Mouse (Mus musculus): ENCODE results near the gene Spns2.
"Not testable (repeated sequence)": the region's sequence is repeated elsewhere in the genome, so short reads cannot be mapped to it uniquely, and the experiment has no call there.

The Spns2 gene

DNA sequence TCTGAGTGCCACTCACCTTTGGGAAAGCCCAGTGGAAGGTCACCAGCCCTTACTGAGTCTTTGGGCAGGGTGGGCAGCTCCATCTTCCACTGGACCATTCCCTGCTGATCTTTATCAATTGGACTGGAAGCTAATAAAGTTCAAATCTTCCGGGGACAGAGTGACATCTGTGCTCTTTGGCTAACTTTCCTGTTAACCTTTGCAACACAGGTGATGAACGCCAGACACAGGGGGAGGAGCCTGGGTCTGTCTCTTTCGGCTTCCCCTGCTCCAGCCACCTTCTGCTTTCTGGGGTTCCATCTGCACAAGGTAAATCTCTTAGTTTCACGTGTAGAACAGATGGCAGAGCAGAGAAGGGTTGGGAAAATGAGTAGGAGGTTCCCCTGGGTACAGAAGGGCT is 51.3 kb downstream of the Spns2 start:
- DNase-seq (ENCODE audit: extremely low read depth, low read depth, low spot score): no peak

GRCm38 (mm10) chr11:72436756-72437650 is 52.7 kb downstream of the Spns2 start:
- DNase-seq (ENCODE audit: extremely low read depth, low read depth, low spot score): no peak

- DNase-seq (ENCODE audit: extremely low read depth, low read depth, low spot score): no peak
Measured at GRCm38 (mm10) chr11:72436271-72436670, 53.4 kb downstream of the Spns2 start.

DNA sequence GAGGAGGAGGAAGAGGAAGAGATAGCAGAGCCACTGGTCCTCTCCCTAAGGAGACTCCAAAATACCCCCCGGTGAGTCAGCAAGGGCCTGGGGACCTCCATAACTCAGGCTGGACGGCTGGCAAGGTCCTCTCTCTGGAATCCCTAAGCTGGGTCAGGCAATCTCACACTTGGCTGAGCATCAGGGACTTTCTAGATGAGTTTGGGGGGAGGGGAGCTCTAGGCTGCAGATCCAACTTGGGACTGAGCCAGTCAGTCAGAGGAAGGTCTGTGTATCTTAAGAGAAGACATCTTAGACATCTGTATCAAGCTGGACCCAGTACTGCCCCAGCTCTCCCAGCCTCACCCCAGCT is 54.0 kb downstream of the Spns2 start:
- no peak for DNase-seq (ENCODE audit: extremely low read depth, low read depth, low spot score)

- peak; percentile 87 for DNase-seq (ENCODE audit: extremely low read depth, low read depth, low spot score)
Measured at GRCm38 (mm10) chr11:72434963-72435693, 54.6 kb downstream of the Spns2 start, which contains the start of gene Ggt6. Gene Ggt6, plus strand, starts transcription at chr11:72435526.

DNA sequence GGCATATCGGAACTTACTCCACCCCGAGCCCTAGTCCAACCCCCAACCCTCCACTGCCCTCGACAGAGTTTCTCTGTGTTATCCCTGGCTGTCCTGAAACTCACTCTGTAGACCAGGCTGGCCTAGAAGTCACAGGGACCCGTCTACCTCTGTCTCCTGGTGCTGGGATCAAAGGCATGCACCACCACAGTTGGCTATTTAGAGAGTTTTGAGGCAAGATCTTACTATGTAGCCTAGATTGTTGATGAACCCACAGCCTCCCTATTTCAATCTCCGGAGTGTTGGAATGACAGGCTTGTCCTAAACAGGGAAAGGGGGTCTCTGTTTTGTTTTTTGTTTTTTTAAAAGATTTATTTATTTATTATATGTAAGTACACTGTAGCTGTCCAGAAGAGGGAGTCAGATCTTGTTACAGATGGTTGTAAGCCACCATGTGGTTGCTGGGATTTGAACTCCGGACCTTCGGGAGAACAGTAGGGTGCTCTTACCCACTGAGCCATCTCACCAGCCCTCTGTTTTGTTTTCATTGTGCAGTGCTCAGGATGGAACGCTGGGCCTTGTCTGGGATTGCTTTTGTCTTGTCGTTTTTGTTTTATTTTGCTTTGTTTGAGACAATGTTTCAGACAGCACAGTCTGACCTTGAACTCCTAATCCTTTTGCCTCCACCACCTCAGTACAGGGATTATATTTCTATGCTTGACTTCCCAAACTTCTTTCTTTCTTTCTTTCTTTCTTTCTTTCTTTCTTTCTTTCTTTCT is 59.2 kb downstream of the Spns2 start:
- DNase-seq (ENCODE audit: extremely low read depth, low read depth, low spot score): not testable (repeated sequence)

- DNase-seq (ENCODE audit: extremely low read depth, low read depth, low spot score): no peak
Measured at GRCm38 (mm10) chr11:72429288-72429690, 60.4 kb downstream of the Spns2 start.

DNA sequence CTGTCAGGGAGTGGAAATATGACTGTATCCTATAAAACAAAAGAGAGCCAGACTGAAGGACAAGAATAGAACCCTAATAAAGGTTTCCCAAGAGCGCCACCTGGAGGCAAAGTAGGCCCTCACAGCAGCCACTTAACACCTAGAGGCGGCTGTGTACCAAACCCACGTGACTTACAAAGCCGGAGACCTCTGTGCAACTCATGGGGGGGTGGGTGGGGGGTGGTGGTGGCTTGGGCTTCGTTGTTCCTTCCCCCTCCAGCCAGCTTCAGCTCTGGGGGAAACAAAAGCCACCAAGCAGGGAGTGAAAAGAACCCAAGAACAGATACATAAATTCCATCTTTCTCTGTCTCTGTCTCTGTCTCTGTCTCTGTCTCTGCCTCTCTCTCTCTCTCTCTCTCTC is 61.0 kb downstream of the Spns2 start:
- no peak for DNase-seq (ENCODE audit: extremely low read depth, low read depth, low spot score)

- no peak for DNase-seq (ENCODE audit: extremely low read depth, low read depth, low spot score)
Measured at GRCm38 (mm10) chr11:72426884-72427283, 62.8 kb downstream of the Spns2 start.

DNA sequence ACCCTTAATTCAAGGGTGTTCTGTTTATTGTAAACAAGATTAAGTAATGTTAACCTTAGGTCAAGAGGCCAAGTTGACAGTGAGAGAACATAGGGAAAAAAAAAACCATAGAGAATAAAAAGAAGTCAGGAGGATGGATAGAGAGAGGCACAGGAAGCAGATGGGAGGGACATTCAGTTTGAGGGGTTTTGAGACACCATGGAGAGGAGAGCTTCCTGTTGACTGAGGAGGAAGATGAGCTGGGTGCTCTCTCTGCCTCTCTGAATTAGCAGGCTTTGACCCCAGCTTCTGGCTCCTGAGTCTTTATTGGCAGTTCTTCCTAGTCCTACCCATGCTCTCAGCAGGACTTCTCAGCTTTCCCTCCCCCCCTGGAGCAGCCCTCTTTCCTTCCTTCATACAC is 64.5 kb downstream of the Spns2 start:
- no peak for DNase-seq (ENCODE audit: extremely low read depth, low read depth, low spot score)

DNA sequence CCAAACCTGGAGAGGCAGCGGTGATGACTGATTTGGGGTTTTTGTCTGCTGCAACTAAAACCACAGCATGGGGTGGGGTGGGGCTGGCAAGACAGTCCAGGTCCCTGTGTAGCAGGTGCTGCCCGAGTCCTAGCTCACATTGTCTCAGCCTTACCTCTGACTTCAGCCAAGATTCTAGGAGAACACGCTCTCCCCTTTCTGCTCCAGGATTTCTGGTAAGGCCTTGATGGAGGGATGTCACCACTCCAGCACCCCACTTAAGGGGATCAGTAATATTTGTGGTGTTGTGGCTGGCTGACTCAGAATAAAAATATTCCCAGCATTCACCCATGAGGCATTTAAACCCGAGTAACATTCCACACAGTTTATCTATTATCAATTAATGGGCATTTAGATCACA is 66.0 kb downstream of the Spns2 start:
- DNase-seq (ENCODE audit: extremely low read depth, low read depth, low spot score): no peak

- no peak for DNase-seq (ENCODE audit: extremely low read depth, low read depth, low spot score)
Measured at GRCm38 (mm10) chr11:72421518-72422278, 68.0 kb downstream of the Spns2 start.

GRCm38 (mm10) chr11:72420460-72421122 is 69.1 kb downstream of the Spns2 start:
- DNase-seq (ENCODE audit: extremely low read depth, low read depth, low spot score): no peak

- DNase-seq (ENCODE audit: extremely low read depth, low read depth, low spot score): no peak
Measured at GRCm38 (mm10) chr11:72419006-72419405, 70.7 kb downstream of the Spns2 start.

DNA sequence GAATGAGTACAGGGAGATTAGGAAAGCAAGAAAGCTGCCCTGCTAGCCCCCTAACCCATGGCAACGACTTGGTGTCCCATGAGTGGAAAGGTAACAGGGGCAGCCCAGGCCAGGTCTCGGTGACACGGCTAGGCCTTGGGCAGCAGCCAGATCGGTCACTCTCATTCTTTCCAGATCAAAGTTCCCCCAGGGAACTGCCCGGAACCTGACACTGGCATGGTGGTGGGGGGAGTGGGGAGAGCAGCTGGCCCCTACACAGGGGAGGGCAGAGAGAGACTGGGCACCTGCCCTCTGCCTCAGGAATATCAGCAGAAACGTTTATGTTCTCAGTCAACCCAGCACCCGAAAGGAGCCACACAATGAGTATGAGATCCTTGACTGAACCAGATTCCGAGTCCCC is 71.5 kb downstream of the Spns2 start:
- no peak for DNase-seq (ENCODE audit: extremely low read depth, low read depth, low spot score)

- no peak for DNase-seq (ENCODE audit: extremely low read depth, low read depth, low spot score)
Measured at GRCm38 (mm10) chr11:72417376-72417775, 72.3 kb downstream of the Spns2 start.

DNA sequence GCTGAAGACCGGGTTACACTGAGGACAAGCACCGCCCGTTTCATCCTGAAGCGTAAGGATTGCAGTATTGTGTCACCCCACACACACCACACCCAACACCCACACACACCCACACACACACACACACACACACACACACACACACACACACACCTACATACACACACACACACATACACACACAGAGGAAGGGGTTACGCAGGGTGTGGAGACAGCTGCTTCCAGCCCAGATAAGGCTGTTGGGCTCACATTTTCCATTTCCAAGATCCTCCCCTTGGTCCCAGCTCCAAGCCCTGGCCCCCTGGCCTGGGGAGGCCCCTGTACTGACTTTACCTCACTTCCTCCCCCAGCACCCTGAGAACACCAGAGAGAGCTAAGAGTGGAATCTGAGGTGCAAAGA is 73.0 kb downstream of the Spns2 start:
- no peak for DNase-seq (ENCODE audit: extremely low read depth, low read depth, low spot score)

DNA sequence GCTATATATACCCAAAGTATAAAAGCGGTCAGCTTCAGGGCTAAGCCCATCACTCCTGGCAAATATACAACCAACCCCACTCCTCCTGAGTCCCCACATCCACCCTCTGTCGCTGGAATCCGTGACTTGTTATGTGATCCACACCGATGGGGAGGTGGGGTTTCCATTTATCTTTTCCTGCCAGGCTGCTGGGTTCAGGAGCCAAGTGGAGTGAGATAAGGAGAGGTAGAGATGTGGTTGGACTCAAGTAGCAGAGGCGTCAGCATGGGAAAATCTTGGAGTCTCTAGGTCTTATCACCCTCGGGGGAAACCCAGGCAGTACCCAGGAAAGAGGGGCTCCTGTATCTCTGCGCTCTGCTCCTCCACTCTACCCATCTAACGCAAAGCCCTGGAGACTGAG is 74.5 kb downstream of the Spns2 start:
- DNase-seq (ENCODE audit: extremely low read depth, low read depth, low spot score): no peak

DNA sequence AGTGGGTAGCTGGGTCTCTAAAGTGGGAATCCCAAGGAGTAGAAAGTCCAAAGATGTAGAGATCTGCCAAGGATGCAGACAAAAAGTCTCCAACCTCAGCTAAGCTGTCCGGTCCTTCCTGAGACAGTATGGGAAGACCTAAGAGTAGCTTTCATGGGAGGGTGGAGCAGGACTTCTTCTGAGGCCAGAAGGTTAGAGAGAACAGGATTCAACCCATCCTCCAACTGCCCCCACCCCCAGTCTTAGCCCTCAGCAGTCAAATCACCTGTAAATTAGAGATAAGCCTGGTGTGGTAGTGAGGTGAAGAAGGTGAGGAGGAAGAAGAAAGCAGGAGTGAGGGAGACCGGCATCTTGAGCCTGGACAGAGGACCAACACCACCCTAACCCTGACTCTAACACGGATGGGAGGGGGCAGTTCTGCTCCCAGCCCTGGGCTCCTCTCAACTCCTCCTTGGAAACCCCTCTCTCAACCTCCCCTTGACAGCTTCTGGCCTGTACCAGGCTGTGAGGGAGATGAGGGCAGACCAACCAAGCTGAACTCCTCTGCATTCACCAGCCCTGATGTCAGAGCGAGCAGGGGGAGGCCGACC is 76.0 kb downstream of the Spns2 start:
- no peak for DNase-seq (ENCODE audit: extremely low read depth, low read depth, low spot score)

DNA sequence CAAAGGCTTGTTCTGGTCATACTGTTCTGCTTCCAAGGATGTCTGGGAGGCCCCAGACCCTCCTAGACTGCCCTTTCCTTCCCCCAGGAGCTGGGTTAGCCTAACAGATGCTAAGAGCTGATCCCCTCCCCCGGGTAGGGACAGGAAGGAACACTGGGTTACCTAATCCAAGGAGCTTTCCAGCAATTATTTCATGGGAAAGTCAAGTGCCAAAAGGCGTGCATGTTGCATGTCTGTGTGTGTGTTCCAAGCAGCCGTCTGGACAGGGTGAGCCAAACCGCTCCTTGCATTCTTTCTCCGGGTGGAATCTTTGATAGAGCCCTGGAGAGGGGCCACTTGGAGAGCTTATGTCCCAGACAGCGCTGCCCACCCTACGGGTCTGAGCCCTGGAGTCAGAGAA is 76.7 kb downstream of the Spns2 start:
- DNase-seq (ENCODE audit: extremely low read depth, low read depth, low spot score): no peak
